Mouse (Mus musculus) C2C12 (cell line): ENCODE results near the gene Txk.

Source experiments
- CTCF ChIP-seq: IDR thresholded peaks from one replicate; pipeline ENCODE4 v1.5.1; 2011; ENCODE audit not compliant: control insufficient read depth, insufficient read depth, insufficient read length
- MAX ChIP-seq: IDR thresholded peaks from one replicate; pipeline ENCODE4 v1.6.1; 2011; ENCODE audit warnings: mild to moderate bottlenecking, control low read depth

- no peak for TF ChIP-seq CTCF
- TF ChIP-seq MAX, result no peak
Observed at GRCm38 (mm10) chr5:72732885-72733284, 19.7 kb downstream of the Txk start.
